Mouse (Mus musculus): ENCODE measurements at regions not wholly inside any gene's neighbourhood (a gene's known extent, or its start where the extent isn't known, plus 50 kb on each side); places are given as distances from the start of the nearest gene placed in this dataset.

- TF ChIP-seq CTCF (IDR thresholded peaks at IDR 0.05; ENCODE audit: extremely low read depth, insufficient read length, insufficient replicate concordance, low read depth, low read length): no peak
- no peak for TF ChIP-seq POLR2A (IDR thresholded peaks at IDR 0.05; ENCODE audit: low read depth, low read length)
These were observed 66.2 kb upstream of the Anapc15-ps start for GRCm38 (mm10) chr10:95739421-95739820.

All from small intestine, adult 2 months (tissue).